Mouse (Mus musculus): ENCODE measurements around the gene Mrs2.

DNA sequence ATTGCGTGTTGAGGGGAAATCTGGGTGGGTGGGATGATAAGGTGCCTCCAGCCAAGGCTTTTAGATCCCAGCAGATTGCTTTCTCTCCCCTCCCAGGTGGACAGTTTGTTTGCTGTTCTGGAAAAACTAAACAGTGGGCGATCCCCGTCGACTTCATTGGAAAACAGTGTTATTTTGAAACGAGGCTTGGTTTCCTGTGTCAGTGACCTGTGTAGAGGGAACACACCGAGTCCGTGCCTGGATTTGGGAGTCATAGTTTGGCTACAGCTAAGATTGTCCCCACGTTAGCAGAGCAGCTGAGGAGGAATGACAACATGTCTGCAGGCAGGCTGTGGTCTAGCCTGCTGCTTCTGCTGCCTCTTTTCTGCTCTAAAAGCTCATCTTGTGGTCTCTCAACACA, 76.9 kb downstream of the Mrs2 start:
- no peak for TF ChIP-seq POLR2A (IDR thresholded peaks at IDR 0.05; ENCODE audit: insufficient read depth, low read depth, low read length)
- TF ChIP-seq EP300 (IDR thresholded peaks at IDR 0.05; ENCODE audit: insufficient read depth, low read depth, low read length): no peak
- no peak for TF ChIP-seq CTCF (IDR thresholded peaks at IDR 0.05)

Measured in heart, adult 2 months (tissue).